Mouse (Mus musculus) forebrain, embryonic 15.5 days (tissue): ENCODE measurements around the gene Pik3r6. TPM values are rescaled to one million over a fixed set of nuclear protein-coding genes. Genes with fewer than 3 reads are reported as not detected.

ENCODE experiments used
- ATAC-seq: fragments of 200-750 bp; cut with Nextera tagmentation; replicated peaks from 2 replicates; pipeline ENCODE4 v1.8.0; 2017; ENCODE audit warnings: mild to moderate bottlenecking, moderate TSS enrichment, moderate library complexity
- H3K27ac ChIP-seq: fragments of 300-500 bp; sonication (generic); replicated peaks from 2 replicates; pipeline ENCODE4 v1.5.1; 2015; ENCODE audit warnings: mild to moderate bottlenecking, inconsistent platforms
- H3K27me3 ChIP-seq: fragments of 300-500 bp; sonication (generic); 2 replicates; pipeline ENCODE4 v1.6.1; 2015; ENCODE audit warnings: inconsistent platforms
- H3K36me3 ChIP-seq: fragments of 300-500 bp; sonication (generic); 2 replicates; pipeline ENCODE4 v1.6.1; 2015; ENCODE audit warnings: mild to moderate bottlenecking, inconsistent platforms
- H3K4me1 ChIP-seq: fragments of 300-500 bp; sonication (generic); 2 replicates; pipeline ENCODE4 v1.6.1; 2015; ENCODE audit warnings: inconsistent platforms
- H3K4me2 ChIP-seq: fragments of 300-500 bp; sonication (generic); replicated peaks from 2 replicates; pipeline ENCODE4 v1.6.1; 2015; ENCODE audit warnings: mild to moderate bottlenecking, inconsistent platforms
- H3K4me3 ChIP-seq: fragments of 300-500 bp; sonication (generic); 2 replicates; pipeline ENCODE4 v1.5.1; 2015; ENCODE audit warnings: mild to moderate bottlenecking, inconsistent platforms
- H3K9ac ChIP-seq: fragments of 300-500 bp; sonication (generic); replicated peaks from 2 replicates; pipeline ENCODE4 v1.6.1; 2015; ENCODE audit warnings: mild to moderate bottlenecking, inconsistent platforms
- H3K9me3 ChIP-seq: fragments of 300-500 bp; sonication (generic); 2 replicates; pipeline ENCODE4 v1.6.1; 2016; ENCODE audit warnings: inconsistent platforms
- WGBS: fragments of 180-500 bp; shearing (Covaris S2); methylation state at CpG from one replicate; pipeline ENCODE4 v1.1.7; 2015; ENCODE audit warnings: mixed read lengths; 5-methylcytosine and 5-hydroxymethylcytosine counted together
- polyA plus RNA-seq: library from polyadenylated mRNA; unstranded; fragments of >200 nt; fragmentation: Nextera tagmentation; extraction: Ambion mirVana; gene quantifications from 2 replicates; pipeline ENCODE4 v1.2.1, GENCODE M21; 2015

Gene Pik3r6
- polyA plus RNA-seq, 1 experiment from 2014 or later: 1.4 TPM

- 71% methylated on average over 3 of the region's 3 CpGs for WGBS
- Histone ChIP-seq H3K36me3 (no peaks in the 10 kb centered on the region), H3K4me3 (no peak overlapping the region), H3K4me2 (no peak overlapping the region), H3K27me3 (no peaks in the 10 kb centered on the region), H3K9ac (no peak overlapping the region), H3K4me1 (no peaks in the 10 kb centered on the region), H3K27ac (no peak overlapping the region), H3K9me3 (no peaks in the 10 kb centered on the region)
- no peak for ATAC-seq
Measured at GRCm38 (mm10) chr11:68593247-68593646, 90.4 kb downstream of the Pik3r6 start.

DNA sequence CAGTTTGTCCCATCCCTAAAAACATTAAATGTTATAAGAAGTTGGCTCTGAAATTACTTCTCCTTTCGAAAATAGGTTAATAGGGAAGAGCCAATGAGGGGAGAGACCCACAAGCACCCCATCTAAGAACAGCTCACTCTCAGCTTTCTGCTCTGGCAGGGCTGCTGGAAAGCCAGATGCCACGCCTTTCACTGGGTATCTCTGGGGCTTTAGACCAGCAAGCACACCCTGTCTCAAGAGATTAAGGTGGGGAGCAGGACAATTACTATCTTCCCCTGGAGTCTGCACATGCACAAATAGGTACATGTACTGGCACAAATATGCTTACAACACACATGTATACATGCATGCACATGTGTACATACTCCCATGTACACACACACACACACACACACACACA is 95.1 kb downstream of the Pik3r6 start:
- Histone ChIP-seq H3K4me1 (0 out of 2 replicates have a peak, but pooled peaks cover 2% of the 10 kb centered on the region), H3K9ac (no peak overlapping the region), H3K4me3 (no peak overlapping the region), H3K9me3 (no peaks in the 10 kb centered on the region), H3K36me3 (no peaks in the 10 kb centered on the region), H3K4me2 (no peak overlapping the region), H3K27ac (no peak overlapping the region), H3K27me3 (no peaks in the 10 kb centered on the region)
- WGBS: 91% methylated on average over 2 of the region's 2 CpGs
- no peak for ATAC-seq

DNA sequence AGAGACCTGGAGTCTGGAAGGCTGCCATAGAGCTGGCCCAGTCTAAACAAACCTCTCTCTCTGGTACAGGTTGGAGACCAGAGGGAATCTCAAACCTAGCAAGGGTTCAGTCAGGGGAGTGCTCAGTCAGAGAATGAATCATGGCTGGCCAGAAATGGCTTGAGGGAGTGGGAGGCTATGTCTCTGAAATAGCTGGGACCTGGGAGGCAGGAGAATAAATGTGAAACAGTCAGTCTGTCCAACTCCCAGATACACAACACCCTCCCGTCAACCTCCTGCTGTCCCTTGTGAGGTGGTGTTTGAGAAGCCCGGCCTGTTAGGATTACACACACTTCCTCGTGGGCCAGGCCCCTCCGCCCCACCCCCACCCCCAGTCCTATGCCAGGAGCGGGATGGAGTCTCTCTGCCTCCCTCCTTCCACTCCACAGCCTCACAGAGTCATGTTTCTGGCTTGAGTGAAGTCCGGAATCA is 97.8 kb downstream of the Pik3r6 start:
- H3K36me3 ChIP-seq: no peaks in the 10 kb centered on the region
- H3K27me3 ChIP-seq: no peaks in the 10 kb centered on the region
- no peaks in the 10 kb centered on the region for H3K9me3 ChIP-seq
- H3K4me3 ChIP-seq: no peak overlapping the region
- H3K9ac ChIP-seq: no peak overlapping the region
- H3K4me2 ChIP-seq: no peak overlapping the region
- WGBS: 48% methylated on average over 6 of the region's 6 CpGs
- no peak overlapping the region for H3K27ac ChIP-seq
- ATAC-seq: no peak
- 0 out of 2 replicates have a peak, but pooled peaks cover 2% of the 10 kb centered on the region for H3K4me1 ChIP-seq

DNA sequence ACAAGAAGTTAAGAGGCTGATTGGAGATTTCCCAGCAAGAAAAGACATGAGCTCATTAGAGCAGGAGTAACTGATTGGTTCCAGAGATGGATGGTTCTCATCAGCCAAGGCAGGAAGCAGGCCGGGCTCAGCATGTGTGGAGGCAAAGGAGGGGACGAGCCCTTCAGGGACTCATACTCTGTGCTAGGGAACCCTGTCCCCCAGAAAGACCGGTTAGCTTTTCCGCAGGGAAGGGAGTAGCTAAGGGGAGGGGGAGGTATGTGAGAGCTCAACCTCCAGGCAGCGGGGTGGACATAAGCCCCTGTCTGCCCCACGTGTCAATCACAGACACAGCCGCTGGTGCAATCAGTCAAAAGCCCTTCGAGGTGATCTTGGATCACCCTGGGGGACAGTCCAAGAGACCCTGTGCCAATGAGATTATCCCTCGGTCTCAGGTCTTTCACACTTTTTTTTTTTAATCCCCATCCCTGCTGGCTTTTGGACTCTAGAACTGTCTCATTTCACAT is 98.7 kb downstream of the Pik3r6 start:
- WGBS: 14% methylated on average over 9 of the region's 9 CpGs
- Histone ChIP-seq H3K4me3 (no peak overlapping the region), H3K36me3 (no peaks in the 10 kb centered on the region), H3K4me2 (no peak overlapping the region), H3K27ac (no peak overlapping the region), H3K9me3 (no peaks in the 10 kb centered on the region), H3K27me3 (no peaks in the 10 kb centered on the region), H3K4me1 (0 out of 2 replicates have a peak, but pooled peaks cover 2% of the 10 kb centered on the region), H3K9ac (no peak overlapping the region)
- no peak for ATAC-seq

Other genes with a start within 250 kb of the Pik3r6 start
- gene Ntn1, start 102.2 kb upstream of the Pik3r6 start, polyA plus RNA-seq: 6.7 and 8.1 TPM in 2 replicates
- gene Pik3r5, start 70.9 kb upstream of the Pik3r6 start, polyA plus RNA-seq: 0.11 and 0.20 TPM in 2 replicates
- gene Mfsd6l, start 53.2 kb downstream of the Pik3r6 start, polyA plus RNA-seq: not detected in 2 replicates
- 0.18 and 0.45 TPM in 2 replicates for gene Ccdc42, start 84.0 kb downstream of the Pik3r6 start, polyA plus RNA-seq
- gene Myh10, start 188.5 kb downstream of the Pik3r6 start, polyA plus RNA-seq: 115 and 118 TPM in 2 replicates